Mouse (Mus musculus): ENCODE data around the gene Tal1.

Tal1 gene

GRCm38 (mm10) chr4:115071668-115072067 lies 15.4 kb downstream of the Tal1 start:
- no peak for DNase-seq

- no peak for DNase-seq
Observed at GRCm38 (mm10) chr4:115074789-115075188, 18.6 kb downstream of the Tal1 start.

GRCm38 (mm10) chr4:115075204-115075915 lies 19.1 kb downstream of the Tal1 start:
- DNase-seq: no peak

GRCm38 (mm10) chr4:115078892-115079820 lies 22.9 kb downstream of the Tal1 start:
- peak; percentile 79 to 84 for DNase-seq

- DNase-seq: no peak
Observed at GRCm38 (mm10) chr4:115079821-115080349, 23.7 kb downstream of the Tal1 start.

- no peak for DNase-seq
Observed at GRCm38 (mm10) chr4:115083031-115083430, 26.8 kb downstream of the Tal1 start.

GRCm38 (mm10) chr4:115085522-115086095 lies 29.4 kb downstream of the Tal1 start:
- DNase-seq: peak; percentile 75 to 78

- DNase-seq: peak; percentile 52 to 63
Observed at GRCm38 (mm10) chr4:115086257-115086656, 30.0 kb downstream of the Tal1 start.

- DNase-seq: peak; percentile 66 to 67
Observed at GRCm38 (mm10) chr4:115086763-115087415, 30.7 kb downstream of the Tal1 start.

- DNase-seq: peak; percentile 84 to 91
Observed at GRCm38 (mm10) chr4:115088611-115089338, 32.5 kb downstream of the Tal1 start, which contains the start of gene Pdzk1ip1. TSS of gene Pdzk1ip1 (plus strand) at chr4:115088708.

- peak; percentile 83 to 95 for DNase-seq
Observed at GRCm38 (mm10) chr4:115090592-115090991, 34.4 kb downstream of the Tal1 start.

GRCm38 (mm10) chr4:115091806-115092205 lies 35.6 kb downstream of the Tal1 start:
- peak in 1 of 2 experiments; percentile 64 for DNase-seq

GRCm38 (mm10) chr4:115093331-115093864 lies 37.2 kb downstream of the Tal1 start:
- peak; percentile 66 to 88 for DNase-seq

GRCm38 (mm10) chr4:115094056-115094455 lies 37.8 kb downstream of the Tal1 start:
- DNase-seq: no peak

- peak; percentile 71 to 83 for DNase-seq
Observed at GRCm38 (mm10) chr4:115095671-115096434, 39.6 kb downstream of the Tal1 start.

GRCm38 (mm10) chr4:115096435-115097145 lies 40.4 kb downstream of the Tal1 start:
- DNase-seq: peak; percentile 56 to 78

- DNase-seq: peak; percentile 68 to 73
Observed at GRCm38 (mm10) chr4:115097146-115097496, 40.9 kb downstream of the Tal1 start.

- peak; percentile 63 to 77 for DNase-seq
Observed at GRCm38 (mm10) chr4:115101682-115102081, 45.5 kb downstream of the Tal1 start.

GRCm38 (mm10) chr4:115103510-115103909 lies 47.3 kb downstream of the Tal1 start:
- DNase-seq: no peak

GRCm38 (mm10) chr4:115111167-115111566 lies 54.9 kb downstream of the Tal1 start:
- no peak for DNase-seq
